21 mouse cellular contexts compared by ENCODE assay signal in genomic region chr7:19337122-19337521, GRCm38 (mm10). TPM values are rescaled to one million over a fixed set of nuclear protein-coding genes. Genes with fewer than 3 reads are reported as not detected.
DNase-seq lines count a peak whose midpoint lies in the region; ATAC-seq and TF ChIP-seq lines count a peak whose summit lies in the region.
"Had no signal": no experiment of that assay in that cellular context is flagged by ENCODE, and none has a peak within 500 bp of the region (broad histone marks: within the 10 kb centered on the region; RNA-seq: fewer than 3 reads in every experiment).

No protein-coding gene starts in this region.

- H3K9me3 ChIP-seq in heart, embryonic 15.5 days (replicated peaks): no peaks in the 10 kb centered on the region
- no peaks in the 10 kb centered on the region for H3K9me3 ChIP-seq in stomach, embryonic 16.5 days (replicated peaks; ENCODE audit: control insufficient read depth, low read length)
- H3K9me3 ChIP-seq: hindbrain, embryonic 15.5 days; intestine, embryonic 15.5 days; limb, embryonic 10.5 days; midbrain, embryonic 15.5 days; stomach, embryonic 15.5 days had no signal

- H3K4me1 ChIP-seq in heart, adult 2 months (ENCODE audit: control insufficient read depth, insufficient read depth, low read length): peaks cover 4% of the 10 kb centered on the region; the same call in 1 of the 2 replicates
- H3K4me1 ChIP-seq in heart, embryonic 15.5 days (replicated peaks): peaks cover 55% of the 10 kb centered on the region
- peaks cover 13% of the 10 kb centered on the region for H3K4me1 ChIP-seq in stomach, embryonic 16.5 days (ENCODE audit: control insufficient read depth, insufficient read depth, low read length)

- ATAC-seq in heart, embryonic 15.5 days (replicated peaks; ENCODE audit: insufficient number of reproducible peaks, insufficient read depth, low FRiP score, low read depth): no peak
- ATAC-seq in stomach, embryonic 16.5 days (ENCODE audit: insufficient read depth, low FRiP score): no peak
- ATAC-seq: forebrain, embryonic 14.5 days; intestine, embryonic 15.5 days; liver, postnatal 0 days; midbrain, embryonic 15.5 days had no signal

- intact Hi-C loops in heart, adult 2 months (cut with DNase I): no loop called here
- intact Hi-C loops in heart, postnatal 36 days (cut with DNase I): no loop called here

- TF ChIP-seq CTCF in heart, adult 2 months (IDR thresholded peaks at IDR 0.05): no peak

- no peaks in the 10 kb centered on the region for H3K27me3 ChIP-seq in heart, adult 2 months (ENCODE audit: control insufficient read depth, insufficient read depth, low read length)
- 0 out of 2 replicates have a peak, but pooled peaks cover 2% of the 10 kb centered on the region for H3K27me3 ChIP-seq in heart, embryonic 15.5 days
- H3K27me3 ChIP-seq in stomach, embryonic 16.5 days (ENCODE audit: control insufficient read depth, insufficient read depth, low read length): 0 out of 2 replicates have a peak, but pooled peaks cover 5% of the 10 kb centered on the region
- H3K27me3 ChIP-seq: intestine, embryonic 15.5 days; stomach, embryonic 15.5 days had no signal

- H3K9ac ChIP-seq in heart, adult 2 months (ENCODE audit: low read depth, low read length): no peak overlapping the region
- no peak overlapping the region for H3K9ac ChIP-seq in heart, embryonic 15.5 days
- H3K9ac ChIP-seq in stomach, embryonic 16.5 days (ENCODE audit: low read length): 0 out of 2 replicates have a peak overlapping the region, but pooled peaks have one; percentile 35
- H3K9ac ChIP-seq: hindbrain, embryonic 15.5 days; intestine, embryonic 15.5 days; liver, postnatal 0 days; midbrain, embryonic 15.5 days; stomach, embryonic 15.5 days had no signal

- no peak for TF ChIP-seq POLR2A in heart, adult 2 months (IDR thresholded peaks at IDR 0.05; ENCODE audit: insufficient read depth, low read depth, low read length)

- H3K4me2 ChIP-seq in heart, embryonic 15.5 days: no peak overlapping the region
- no peak overlapping the region for H3K4me2 ChIP-seq in stomach, embryonic 16.5 days (ENCODE audit: low read depth, low read length)
- H3K4me2 ChIP-seq: hindbrain, embryonic 15.5 days; intestine, embryonic 15.5 days; midbrain, embryonic 15.5 days; stomach, embryonic 15.5 days had no signal

- no peak for TF ChIP-seq EP300 in heart, adult 2 months (IDR thresholded peaks at IDR 0.05; ENCODE audit: insufficient read depth, low read depth, low read length)

- WGBS in heart, adult 2 months: 48% methylated on average over 10 of the region's 10 CpGs
- 60% methylated on average over 10 of the region's 10 CpGs for WGBS in heart, embryonic 15.5 days
- 54% methylated on average over 10 of the region's 10 CpGs for WGBS in stomach, embryonic 16.5 days

- no peak overlapping the region for H3K4me3 ChIP-seq in heart, adult 2 months
- no peak overlapping the region for H3K4me3 ChIP-seq in heart, embryonic 15.5 days
- no peak overlapping the region for H3K4me3 ChIP-seq in stomach, embryonic 16.5 days (replicated peaks; ENCODE audit: low read length)
- H3K4me3 ChIP-seq: hindbrain, embryonic 15.5 days; intestine, embryonic 15.5 days; limb, embryonic 10.5 days; midbrain, embryonic 15.5 days; myocyte; stomach, embryonic 15.5 days had no signal

- H3K79me2 ChIP-seq in heart, adult 2 months (replicated peaks; ENCODE audit: control insufficient read depth, insufficient read depth, low read length): no peaks in the 10 kb centered on the region

- peak overlapping the region; percentile 31 for H3K27ac ChIP-seq in heart, adult 2 months
- peak overlapping the region; percentile 6 for H3K27ac ChIP-seq in heart, embryonic 15.5 days
- H3K27ac ChIP-seq in stomach, embryonic 16.5 days (ENCODE audit: low read length): no peak overlapping the region
- H3K27ac ChIP-seq: hindbrain, embryonic 15.5 days; intestine, embryonic 15.5 days; limb, embryonic 10.5 days; midbrain, embryonic 15.5 days; stomach, embryonic 15.5 days had no signal

- H3K36me3 ChIP-seq in heart, adult 2 months (ENCODE audit: control insufficient read depth, insufficient read depth, low read length): no peaks in the 10 kb centered on the region
- H3K36me3 ChIP-seq in heart, embryonic 15.5 days: no peaks in the 10 kb centered on the region
- H3K36me3 ChIP-seq in stomach, embryonic 16.5 days (ENCODE audit: control insufficient read depth, insufficient read depth, low read length): no peaks in the 10 kb centered on the region
- H3K36me3 ChIP-seq: hindbrain, embryonic 15.5 days; intestine, embryonic 15.5 days; limb, embryonic 10.5 days; midbrain, embryonic 15.5 days; stomach, embryonic 15.5 days had no signal

- DNase-seq in heart, adult 2 months: no peak
- no peak for DNase-seq in heart, postnatal 36 days
- DNase-seq in layer of hippocampus, adult 9-11 months: peak; percentile 65
- DNase-seq in layer of hippocampus, postnatal 10 days (ENCODE audit: low spot score in 2 of 2): no peak
- no peak for DNase-seq in adrenal gland, adult (ENCODE audit: inconsistent age in 2 of 2, low spot score in 1 of 2)
- DNase-seq: adrenal gland, adult 2 months; cerebellum, adult 9-10 months; kidney, postnatal 4 days; liver, postnatal 0 days; lung, postnatal 10 days had no signal

RNA-seq across cellular contexts. Expression of gene Ercc1, which starts 7.5 kb away (rescaled TPM):
- 10 to 100 TPM; 46.8 to 48.6 TPM for total RNA-seq in heart, adult 2 months (2021)
- 47.1 and 49.1 TPM in 2 replicates for polyA plus RNA-seq in heart, adult 2 months (2012; rRNA removed)
- 10 to 100 TPM; 43.4 to 48.0 TPM for total RNA-seq in heart, postnatal 36 days (2021)
- 10 to 100 TPM; 43.1 to 43.9 TPM for total RNA-seq in layer of hippocampus, postnatal 10 days (2021)
- 59.8 and 60.3 TPM in 2 replicates for polyA plus RNA-seq in heart, embryonic 15.5 days (2015; fragmentation: Nextera tagmentation; extraction: Ambion mirVana)
- 61.4 and 66.5 TPM in 2 replicates for polyA plus RNA-seq in stomach, embryonic 16.5 days (2015; fragmentation: Nextera tagmentation; extraction: Ambion mirVana)

RNA-seq across cellular contexts. Expression of gene Cd3eap, which starts 22.2 kb away (rescaled TPM):
- 1 to 10 TPM; 9.3 to 9.7 TPM for total RNA-seq in heart, adult 2 months (2021)
- polyA plus RNA-seq in heart, adult 2 months (2012; rRNA removed): 4.4 and 4.7 TPM in 2 replicates
- 10 to 100 TPM; 10.4 to 11.2 TPM for total RNA-seq in heart, postnatal 36 days (2021)
- 10 to 100 TPM; 17.6 to 18.1 TPM for total RNA-seq in layer of hippocampus, postnatal 10 days (2021)
- polyA plus RNA-seq in heart, embryonic 15.5 days (2015; fragmentation: Nextera tagmentation; extraction: Ambion mirVana): 13.6 and 15.5 TPM in 2 replicates
- 22.9 and 23.0 TPM in 2 replicates for polyA plus RNA-seq in stomach, embryonic 16.5 days (2015; fragmentation: Nextera tagmentation; extraction: Ambion mirVana)

RNA-seq across cellular contexts. Expression of gene Ppp1r13l, which starts 22.4 kb away (rescaled TPM):
- total RNA-seq in heart, adult 2 months (2021): 10 to 100 TPM; 43.9 to 45.1 TPM
- 23.5 and 30.1 TPM in 2 replicates for polyA plus RNA-seq in heart, adult 2 months (2012; rRNA removed)
- 10 to 100 TPM; 35.8 to 44.2 TPM for total RNA-seq in heart, postnatal 36 days (2021)
- 1 to 10 TPM; 3.4 to 4.5 TPM for total RNA-seq in layer of hippocampus, postnatal 10 days (2021)
- 13.5 and 14.4 TPM in 2 replicates for polyA plus RNA-seq in heart, embryonic 15.5 days (2015; fragmentation: Nextera tagmentation; extraction: Ambion mirVana)
- 7.8 and 9.6 TPM in 2 replicates for polyA plus RNA-seq in stomach, embryonic 16.5 days (2015; fragmentation: Nextera tagmentation; extraction: Ambion mirVana)

RNA-seq across cellular contexts. Expression of gene Fosb, which starts 27.3 kb away (rescaled TPM):
- 1 to 10 TPM in 1 of 2 experiments, under 1 TPM in 1; 0.89 to 1.1 TPM for total RNA-seq in heart, adult 2 months (2021)
- 0.94 and 1.1 TPM in 2 replicates for polyA plus RNA-seq in heart, adult 2 months (2012; rRNA removed)
- total RNA-seq in heart, postnatal 36 days (2021): under 1 TPM; 0.14 to 0.86 TPM
- 1 to 10 TPM; 1.4 to 2.0 TPM for total RNA-seq in layer of hippocampus, postnatal 10 days (2021)
- 0.20 and 0.47 TPM in 2 replicates for polyA plus RNA-seq in heart, embryonic 15.5 days (2015; fragmentation: Nextera tagmentation; extraction: Ambion mirVana)
- polyA plus RNA-seq in stomach, embryonic 16.5 days (2015; fragmentation: Nextera tagmentation; extraction: Ambion mirVana): 0.25 and 0.27 TPM in 2 replicates
- polyA plus RNA-seq: embryonic facial prominence, embryonic 11.5 days; forebrain, embryonic 14.5 days; midbrain, embryonic 15.5 days; neural tube, embryonic 14.5 days had no signal

RNA-seq across cellular contexts. Expression of gene Ercc2, which starts 44.7 kb away (rescaled TPM):
- total RNA-seq in heart, adult 2 months (2021): 10 to 100 TPM; 10.9 to 11.6 TPM
- 22.6 and 24.8 TPM in 2 replicates for polyA plus RNA-seq in heart, adult 2 months (2012; rRNA removed)
- total RNA-seq in heart, postnatal 36 days (2021): 10 to 100 TPM; 11.8 to 12.0 TPM
- 10 to 100 TPM; 33.8 to 33.9 TPM for total RNA-seq in layer of hippocampus, postnatal 10 days (2021)
- polyA plus RNA-seq in heart, embryonic 15.5 days (2015; fragmentation: Nextera tagmentation; extraction: Ambion mirVana): 8.9 and 11.3 TPM in 2 replicates
- 11.7 and 11.8 TPM in 2 replicates for polyA plus RNA-seq in stomach, embryonic 16.5 days (2015; fragmentation: Nextera tagmentation; extraction: Ambion mirVana)

Comparison
In these comparisons a context has a peak if more than half of its experiments do, and no peak if none do; other contexts are left out.
1. RNA of gene Ppp1r13l, which starts 22.4 kb away (total RNA-seq): 43.9 to 45.1 TPM in heart, adult 2 months and 35.8 to 44.2 TPM in heart, postnatal 36 days; 3.4 to 4.5 TPM in layer of hippocampus, postnatal 10 days; every median in the first group is over 4 times any median in the second.